Comparison of ENCODE assay signal across 10 mouse cellular contexts in the genomic region with DNA sequence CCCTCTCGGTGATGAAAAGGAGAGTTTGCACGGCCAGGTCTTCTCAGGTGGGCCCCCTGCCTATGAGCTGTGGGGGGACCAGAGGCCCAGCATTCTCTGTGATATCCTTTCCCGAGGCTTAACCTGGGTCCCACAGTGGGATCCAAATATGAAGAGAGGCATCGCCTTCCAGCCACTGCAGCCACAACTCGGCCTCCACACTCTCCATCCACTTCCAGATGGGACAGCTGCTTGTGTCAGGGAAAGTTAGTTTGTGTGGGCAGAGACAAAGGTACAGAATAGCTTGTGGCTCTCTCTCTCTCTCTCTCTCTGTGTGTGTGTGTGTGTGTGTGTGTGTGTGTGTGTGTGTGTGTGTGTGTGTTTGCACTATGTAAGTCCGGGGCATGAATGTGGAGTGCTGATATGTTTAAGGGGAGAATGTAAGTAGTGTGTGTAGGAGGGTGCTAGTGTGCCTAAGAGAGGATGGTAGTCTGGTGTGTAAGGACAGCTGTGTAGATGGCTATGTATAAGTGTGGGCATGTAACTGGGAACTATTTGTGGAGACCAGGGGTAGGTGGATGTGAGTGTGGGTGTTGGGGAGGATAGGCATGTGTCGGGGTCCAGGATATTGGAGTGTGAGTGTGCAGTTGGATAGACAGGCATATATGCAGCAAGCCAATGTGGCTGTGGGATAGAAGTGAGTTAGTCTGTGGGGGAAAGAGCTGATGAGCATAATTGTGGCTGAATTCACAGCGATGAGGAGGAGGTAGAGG.
"Had no signal": no experiment of that assay in that cellular context is flagged by ENCODE, and none has a peak within 500 bp of the region (broad histone marks: within the 10 kb centered on the region; RNA-seq: fewer than 3 reads in every experiment).

No protein-coding gene starts in this region.

- ATAC-seq: intestine, embryonic 15.5 days; lung, postnatal 0 days had no signal

- DNase-seq: kidney, adult 18-20 months; kidney, postnatal 10 days; kidney, postnatal 4 days; lung, adult 2 months; lung, postnatal 4 days; midbrain, embryonic 14.5 days; thymus, adult 18-20 months; thymus, postnatal 14 days had no signal
